Mouse (Mus musculus) ZHBTc4 (cell line): ENCODE results near the gene Hs6st1.

Source experiments
- DNase-seq: peaks from one replicate; pipeline ENCODE4 v3.0.0-alpha.2; 2011; ENCODE audit warnings: low read depth, low spot score

Gene Hs6st1

GRCm38 (mm10) chr1:36068076-36068475, at the start of gene Hs6st1:
Gene Hs6st1, plus strand, starts transcription at chr1:36068400.
- DNase-seq = peak; percentile 98

GRCm38 (mm10) chr1:36018617-36019016, 49.6 kb upstream of the Hs6st1 start:
- DNase-seq = no peak

DNA sequence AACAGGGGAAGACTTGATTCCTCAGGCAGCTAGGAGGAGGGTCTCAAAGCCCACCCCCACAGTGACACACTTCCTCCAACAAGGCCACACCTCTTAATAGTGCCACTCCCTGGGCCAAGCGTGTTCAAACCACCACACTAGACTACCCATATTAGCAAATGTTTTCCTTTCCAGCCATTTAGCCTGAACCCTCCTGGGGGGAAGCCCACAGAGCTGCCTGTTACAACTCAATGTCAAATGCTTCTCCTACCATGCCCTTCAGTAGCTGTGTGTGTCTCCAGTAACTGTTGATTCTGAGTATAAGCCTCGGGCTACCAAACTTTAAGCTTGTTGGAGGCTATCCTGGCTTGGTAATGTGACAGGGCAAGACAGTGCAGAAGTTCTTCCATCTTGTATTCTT, 49.0 kb upstream of the Hs6st1 start:
- DNase-seq = no peak

GRCm38 (mm10) chr1:36020315-36020714, 47.9 kb upstream of the Hs6st1 start:
- peak; percentile 49 for DNase-seq

DNA sequence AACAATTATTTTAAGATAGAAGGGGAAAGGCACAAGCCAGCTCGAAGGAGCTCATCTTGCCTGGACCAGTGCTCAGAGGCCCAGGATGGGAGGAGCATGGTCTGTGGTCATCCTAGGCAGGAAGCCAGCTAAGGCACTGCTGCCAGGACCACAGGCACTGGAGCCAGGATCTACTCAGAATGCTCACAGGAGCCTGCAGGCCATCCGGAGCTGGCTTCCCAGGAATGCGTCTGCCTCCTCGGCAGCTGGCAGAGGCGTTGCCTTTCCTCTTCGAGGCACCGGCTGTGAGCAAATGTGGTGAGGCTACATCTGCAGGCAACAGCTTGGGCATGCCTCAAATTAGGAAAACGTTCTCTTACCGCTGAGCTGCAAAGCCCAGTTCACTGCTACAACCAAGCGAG, 37.8 kb upstream of the Hs6st1 start:
- DNase-seq = peak; percentile 74

DNA sequence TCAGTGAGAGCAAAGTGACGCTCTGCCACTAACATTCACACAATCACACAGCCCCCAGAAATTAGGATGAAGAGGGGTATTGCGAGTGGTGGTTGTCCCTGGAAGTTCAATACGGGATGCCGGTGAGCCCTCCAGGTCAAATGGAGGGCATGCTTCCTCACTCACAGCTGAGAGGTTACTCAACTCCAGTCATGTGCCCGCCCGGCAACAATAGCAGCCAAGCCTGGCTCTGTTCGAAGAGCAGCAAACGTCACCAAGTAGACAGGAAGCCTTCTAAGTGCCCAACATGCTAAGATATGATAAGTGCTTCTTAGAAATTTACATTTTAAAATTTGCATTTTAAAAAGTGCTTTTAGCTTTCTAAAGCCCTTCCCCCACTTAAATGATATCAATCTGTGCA, 29.4 kb upstream of the Hs6st1 start:
- no peak for DNase-seq

- DNase-seq = peak; percentile 51
Measured at GRCm38 (mm10) chr1:36042072-36042471, 26.1 kb upstream of the Hs6st1 start.

- DNase-seq = peak; percentile 67
Measured at GRCm38 (mm10) chr1:36043793-36044192, 24.4 kb upstream of the Hs6st1 start.

GRCm38 (mm10) chr1:36044288-36044687, 23.9 kb upstream of the Hs6st1 start:
- no peak for DNase-seq

DNA sequence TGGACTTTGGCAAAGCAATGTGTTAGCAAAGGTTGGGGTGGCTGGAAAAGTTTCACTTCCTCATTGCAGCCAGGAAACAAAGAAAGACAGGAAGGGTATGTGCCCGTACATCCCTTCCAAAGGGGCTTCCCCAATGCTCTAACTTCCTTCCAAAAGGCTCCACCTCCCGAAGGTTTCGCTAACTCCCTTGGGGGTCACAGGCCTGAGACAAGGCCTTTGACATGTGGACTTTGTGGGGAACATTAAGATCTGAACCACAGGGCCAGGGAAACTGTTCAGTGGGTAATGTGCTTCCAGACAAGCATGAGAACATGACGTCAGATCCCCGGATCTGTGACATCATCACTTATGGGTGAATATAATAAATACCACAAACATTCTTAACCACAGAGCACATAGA, 15.5 kb upstream of the Hs6st1 start:
- no peak for DNase-seq

DNA sequence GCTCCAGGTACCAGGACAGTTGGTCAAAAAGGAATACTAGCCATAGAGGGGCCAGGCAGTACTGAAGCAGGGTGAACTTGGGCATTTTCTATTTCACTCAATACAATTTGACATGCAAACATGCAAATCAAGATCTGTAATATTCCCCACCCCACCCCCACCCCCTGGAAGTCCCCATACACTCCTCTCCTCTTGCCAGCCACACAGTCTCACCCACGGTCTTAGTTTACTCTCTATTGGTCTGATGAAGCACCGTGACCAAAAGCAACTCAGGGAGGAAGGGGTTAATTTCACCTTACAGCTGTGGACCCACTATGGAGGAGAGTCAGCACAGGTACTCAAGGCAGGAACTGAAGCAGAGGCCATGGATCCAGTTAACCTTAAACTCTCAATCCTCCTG, 14.6 kb upstream of the Hs6st1 start:
- no peak for DNase-seq

GRCm38 (mm10) chr1:36054182-36054966, 13.8 kb upstream of the Hs6st1 start:
- DNase-seq = peak; percentile 91

- DNase-seq = peak; percentile 66
Measured at GRCm38 (mm10) chr1:36054967-36055357, 13.2 kb upstream of the Hs6st1 start.

GRCm38 (mm10) chr1:36059351-36059750, 8.8 kb upstream of the Hs6st1 start:
- DNase-seq = no peak

DNA sequence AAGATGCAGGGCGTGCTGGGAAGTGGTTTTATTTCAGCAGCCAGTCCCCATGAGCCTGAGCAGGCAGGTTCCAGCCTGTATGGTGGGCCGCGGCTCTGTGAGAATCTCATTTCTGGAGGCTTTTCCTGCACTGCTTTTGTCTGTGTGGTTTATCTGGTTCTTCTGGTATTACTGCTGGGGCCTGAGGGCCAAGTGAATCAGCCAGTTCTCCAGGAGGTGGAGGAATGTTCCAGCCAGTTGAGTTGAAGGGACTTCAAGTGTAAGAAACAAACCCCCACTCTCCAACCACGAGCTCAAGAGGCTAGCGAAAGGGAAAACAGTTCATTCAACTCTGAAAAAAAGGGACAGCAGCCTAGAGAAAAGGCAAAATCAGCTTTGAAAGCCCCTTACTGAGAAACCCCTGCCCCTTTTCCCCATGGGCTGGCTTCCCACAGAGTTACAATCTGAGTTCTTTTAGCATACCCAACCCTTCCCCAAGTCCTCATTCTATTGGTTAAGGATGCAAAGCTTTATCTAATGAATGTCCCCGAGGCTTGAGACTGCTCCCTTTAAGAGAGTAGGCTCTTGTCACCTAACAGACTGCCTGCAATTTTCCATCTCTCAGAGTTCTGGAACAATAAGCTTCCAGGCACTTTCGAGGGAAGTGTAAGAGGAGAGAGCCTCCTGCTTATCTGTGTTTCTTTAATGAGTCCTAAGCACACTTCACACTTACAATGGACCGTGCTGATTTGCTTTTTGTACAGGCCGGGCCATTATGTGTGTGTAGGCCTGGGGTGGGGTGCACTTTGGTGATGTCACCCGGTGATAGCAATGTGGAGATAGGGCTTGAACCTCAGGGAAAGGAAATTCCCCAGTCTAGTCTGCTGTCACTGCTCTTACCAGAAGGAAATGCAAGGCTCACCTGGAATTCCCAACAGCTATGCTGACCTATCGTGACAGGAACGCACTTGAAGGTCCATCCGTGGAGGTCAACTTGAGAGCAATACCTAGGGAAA, 7.9 kb upstream of the Hs6st1 start:
- peak; percentile 66 for DNase-seq

- peak; percentile 96 for DNase-seq
Measured at GRCm38 (mm10) chr1:36061211-36061915, 6.8 kb upstream of the Hs6st1 start.

GRCm38 (mm10) chr1:36062088-36062805, 6.0 kb upstream of the Hs6st1 start:
- DNase-seq = no peak

GRCm38 (mm10) chr1:36062826-36063640, 5.2 kb upstream of the Hs6st1 start:
- peak; percentile 54 for DNase-seq

DNA sequence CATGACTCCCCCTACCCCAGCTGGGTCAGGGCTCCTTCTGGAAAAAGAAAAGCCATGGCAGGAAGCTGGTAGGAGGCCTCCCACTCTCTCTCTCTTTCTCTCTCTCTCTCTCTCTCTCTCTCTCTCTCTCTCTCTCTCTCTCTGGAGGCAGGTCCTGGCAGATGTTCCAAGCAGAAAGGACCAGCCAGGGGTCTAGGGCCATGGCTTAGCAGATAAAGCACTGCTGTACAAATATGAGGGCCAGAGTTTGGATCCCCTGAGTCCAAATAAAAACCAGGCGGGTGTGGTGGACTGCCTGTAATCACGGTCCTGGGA, 4.6 kb upstream of the Hs6st1 start:
- DNase-seq = no peak

- DNase-seq = no peak
Measured at GRCm38 (mm10) chr1:36064223-36064622, 4.0 kb upstream of the Hs6st1 start.
